Mouse (Mus musculus): Measurements from ENCODE around the gene BC017158. TPM values are rescaled to one million over a fixed set of nuclear protein-coding genes. Genes with fewer than 3 reads are reported as not detected.

BC017158 gene
- polyA plus RNA-seq, 1 experiment, result 32.6 TPM

DNA sequence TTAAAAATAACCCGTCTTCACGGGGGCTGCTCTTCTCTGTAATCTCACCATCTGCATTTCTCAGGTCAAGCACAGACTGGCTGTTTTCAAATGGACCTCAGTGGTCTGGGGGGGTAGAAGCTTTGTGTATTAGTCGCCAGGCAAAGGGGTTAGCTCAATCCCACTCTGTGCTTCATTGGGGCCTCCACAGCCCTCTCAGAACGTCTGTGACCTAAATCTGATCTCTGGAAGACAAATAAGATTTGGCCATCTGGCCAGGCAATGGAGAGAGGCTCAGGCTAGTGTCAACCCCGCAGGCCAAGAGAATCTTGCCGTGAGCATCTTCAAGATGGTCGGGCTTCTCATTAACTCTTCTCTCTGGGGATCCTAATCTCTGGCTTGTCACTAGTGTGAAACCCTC, 16.5 kb upstream of the BC017158 start:
- DNase-seq (ENCODE audit: low read depth in 1 of 2, low spot score in 2 of 2), result no peak
- WGBS, result 86% methylated on average over 7 of the region's 7 CpGs
- TF ChIP-seq POLR2A (IDR thresholded peaks at IDR 0.05; ENCODE audit: low read depth, low read length), result no peak
- TF ChIP-seq CTCF (IDR thresholded peaks at IDR 0.05; ENCODE audit: extremely low read depth, insufficient read depth, insufficient read length, insufficient replicate concordance), result no peak
- no peak overlapping the region for H3K27ac ChIP-seq (ENCODE audit: insufficient read depth, low read length)
- H3K4me1 ChIP-seq (ENCODE audit: control insufficient read depth, insufficient read depth, insufficient read length), result no peaks in the 10 kb centered on the region
- H3K36me3 ChIP-seq (ENCODE audit: control insufficient read depth, insufficient read depth, low read length), result no peaks in the 10 kb centered on the region
- no peak overlapping the region for H3K4me3 ChIP-seq (ENCODE audit: extremely low read depth, insufficient read depth, insufficient read length)
- no peaks in the 10 kb centered on the region for H3K27me3 ChIP-seq (ENCODE audit: control insufficient read depth, insufficient read depth, low read length)

- no peaks in the 10 kb centered on the region for H3K36me3 ChIP-seq (ENCODE audit: control insufficient read depth, insufficient read depth, low read length)
- no peak overlapping the region for H3K4me3 ChIP-seq (ENCODE audit: extremely low read depth, insufficient read depth, insufficient read length)
- H3K27me3 ChIP-seq (ENCODE audit: control insufficient read depth, insufficient read depth, low read length), result no peaks in the 10 kb centered on the region
- no peak for DNase-seq (ENCODE audit: low read depth in 1 of 2, low spot score in 2 of 2)
- H3K27ac ChIP-seq (ENCODE audit: insufficient read depth, low read length), result no peak overlapping the region
- TF ChIP-seq CTCF (IDR thresholded peaks at IDR 0.05; ENCODE audit: extremely low read depth, insufficient read depth, insufficient read length, insufficient replicate concordance) (no peak), POLR2A (IDR thresholded peaks at IDR 0.05; ENCODE audit: low read depth, low read length) (no peak)
- 81% methylated on average over 2 of the region's 2 CpGs for WGBS
- H3K4me1 ChIP-seq (ENCODE audit: control insufficient read depth, insufficient read depth, insufficient read length), result no peaks in the 10 kb centered on the region
These were observed 15.6 kb upstream of the BC017158 start for GRCm38 (mm10) chr7:128313601-128314000.

GRCm38 (mm10) chr7:128312375-128313059, 14.5 kb upstream of the BC017158 start:
- Histone ChIP-seq H3K4me3 (ENCODE audit: extremely low read depth, insufficient read depth, insufficient read length) (no peak overlapping the region), H3K27ac (ENCODE audit: insufficient read depth, low read length) (no peak overlapping the region), H3K27me3 (ENCODE audit: control insufficient read depth, insufficient read depth, low read length) (no peaks in the 10 kb centered on the region), H3K36me3 (ENCODE audit: control insufficient read depth, insufficient read depth, low read length) (no peaks in the 10 kb centered on the region), H3K4me1 (ENCODE audit: control insufficient read depth, insufficient read depth, insufficient read length) (no peaks in the 10 kb centered on the region)
- DNase-seq (ENCODE audit: low read depth in 1 of 2, low spot score in 2 of 2), result no peak
- 45% methylated on average over 13 of the region's 13 CpGs for WGBS
- TF ChIP-seq POLR2A (IDR thresholded peaks at IDR 0.05; ENCODE audit: low read depth, low read length) (no peak), CTCF (IDR thresholded peaks at IDR 0.05; ENCODE audit: extremely low read depth, insufficient read depth, insufficient read length, insufficient replicate concordance) (no peak)

DNA sequence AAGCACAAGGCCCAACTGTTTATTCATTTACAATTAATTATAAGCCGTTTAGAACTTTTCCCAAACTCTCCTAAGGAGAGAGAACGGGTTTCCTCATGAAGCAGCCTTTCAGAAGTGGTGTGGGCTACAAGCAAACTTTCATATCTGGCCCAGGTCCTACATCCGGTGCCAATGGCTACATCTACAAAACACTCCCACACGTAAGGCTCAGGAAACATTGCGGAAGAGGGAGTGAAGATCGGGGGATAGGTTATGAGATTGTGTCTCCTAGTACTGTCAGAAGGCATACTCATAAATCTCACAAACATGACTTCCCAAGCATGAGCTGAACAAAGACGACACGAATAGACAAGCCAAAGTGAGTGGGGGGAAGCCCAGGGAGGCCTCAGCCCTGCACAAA, 13.8 kb upstream of the BC017158 start:
- H3K4me3 ChIP-seq (ENCODE audit: extremely low read depth, insufficient read depth, insufficient read length), result no peak overlapping the region
- no peaks in the 10 kb centered on the region for H3K36me3 ChIP-seq (ENCODE audit: control insufficient read depth, insufficient read depth, low read length)
- no peak for DNase-seq (ENCODE audit: low read depth in 1 of 2, low spot score in 2 of 2)
- H3K27me3 ChIP-seq (ENCODE audit: control insufficient read depth, insufficient read depth, low read length), result no peaks in the 10 kb centered on the region
- H3K4me1 ChIP-seq (ENCODE audit: control insufficient read depth, insufficient read depth, insufficient read length), result no peaks in the 10 kb centered on the region
- 75% methylated on average over 8 of the region's 8 CpGs for WGBS
- H3K27ac ChIP-seq (ENCODE audit: insufficient read depth, low read length), result no peak overlapping the region
- TF ChIP-seq CTCF (IDR thresholded peaks at IDR 0.05; ENCODE audit: extremely low read depth, insufficient read depth, insufficient read length, insufficient replicate concordance) (no peak), POLR2A (IDR thresholded peaks at IDR 0.05; ENCODE audit: low read depth, low read length) (no peak)

DNA sequence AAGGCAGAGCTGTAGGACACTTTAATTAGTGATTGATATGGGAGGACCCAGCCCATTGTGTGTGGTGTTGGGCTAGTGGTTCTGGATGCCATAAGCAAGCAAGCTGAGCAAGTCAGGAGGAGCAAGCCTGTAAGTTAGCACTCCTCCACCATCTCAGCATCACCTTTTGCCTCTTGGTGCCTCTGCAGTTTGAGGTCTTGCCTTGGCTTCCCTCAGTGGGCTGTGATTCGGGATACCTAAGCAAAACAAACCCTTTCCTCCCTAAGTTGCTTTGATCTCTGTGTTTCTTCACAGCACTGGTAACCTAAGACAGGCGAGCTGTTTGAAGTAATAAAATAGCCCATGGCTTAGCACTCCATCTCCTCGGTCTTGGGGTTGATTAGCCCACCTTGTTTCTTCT, 13.3 kb upstream of the BC017158 start:
- 89% methylated on average over 3 of the region's 3 CpGs for WGBS
- TF ChIP-seq POLR2A (IDR thresholded peaks at IDR 0.05; ENCODE audit: low read depth, low read length) (no peak), CTCF (IDR thresholded peaks at IDR 0.05; ENCODE audit: extremely low read depth, insufficient read depth, insufficient read length, insufficient replicate concordance) (no peak)
- H3K4me3 ChIP-seq (ENCODE audit: extremely low read depth, insufficient read depth, insufficient read length), result no peak overlapping the region

GRCm38 (mm10) chr7:128310229-128310688, 12.3 kb upstream of the BC017158 start:
- H3K4me1 ChIP-seq (ENCODE audit: control insufficient read depth, insufficient read depth, insufficient read length), result no peaks in the 10 kb centered on the region
- TF ChIP-seq POLR2A (IDR thresholded peaks at IDR 0.05; ENCODE audit: low read depth, low read length) (no peak), CTCF (IDR thresholded peaks at IDR 0.05; ENCODE audit: extremely low read depth, insufficient read depth, insufficient read length, insufficient replicate concordance) (no peak)
- H3K4me3 ChIP-seq (ENCODE audit: extremely low read depth, insufficient read depth, insufficient read length), result no peak overlapping the region
- WGBS, result 78% methylated on average over 8 of the region's 8 CpGs
- H3K36me3 ChIP-seq (ENCODE audit: control insufficient read depth, insufficient read depth, low read length), result no peaks in the 10 kb centered on the region
- H3K27ac ChIP-seq (ENCODE audit: insufficient read depth, low read length), result no peak overlapping the region
- no peak for DNase-seq (ENCODE audit: low read depth in 1 of 2, low spot score in 2 of 2)
- H3K27me3 ChIP-seq (ENCODE audit: control insufficient read depth, insufficient read depth, low read length), result no peaks in the 10 kb centered on the region

More for the DNA sequence above, 13.3 kb upstream of the BC017158 start:
- no peaks in the 10 kb centered on the region for H3K27me3 ChIP-seq (ENCODE audit: control insufficient read depth, insufficient read depth, low read length)
- H3K36me3 ChIP-seq (ENCODE audit: control insufficient read depth, insufficient read depth, low read length), result no peaks in the 10 kb centered on the region
- H3K27ac ChIP-seq (ENCODE audit: insufficient read depth, low read length), result no peak overlapping the region
- DNase-seq (ENCODE audit: low read depth in 1 of 2, low spot score in 2 of 2), result no peak
- no peaks in the 10 kb centered on the region for H3K4me1 ChIP-seq (ENCODE audit: control insufficient read depth, insufficient read depth, insufficient read length)

DNA sequence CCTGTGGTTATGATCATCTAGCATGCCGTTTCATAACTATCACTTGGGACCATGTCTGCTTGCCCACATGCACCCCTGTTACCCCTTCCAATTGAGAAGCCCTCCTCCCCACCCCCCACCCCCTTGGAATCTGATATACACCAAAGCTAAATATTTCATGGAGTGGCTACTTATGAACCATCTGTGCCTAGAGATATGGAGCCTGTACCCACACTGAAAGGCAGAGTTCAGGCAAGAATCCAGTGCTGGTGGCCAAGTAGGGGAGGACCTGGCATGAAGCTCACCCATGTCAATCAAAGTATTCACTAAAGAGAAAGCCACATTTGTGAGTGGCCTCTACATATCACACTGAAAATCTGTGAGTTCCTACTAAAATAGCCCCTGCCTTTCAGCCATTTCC, 11.8 kb upstream of the BC017158 start:
- TF ChIP-seq CTCF (IDR thresholded peaks at IDR 0.05; ENCODE audit: extremely low read depth, insufficient read depth, insufficient read length, insufficient replicate concordance), result no peak
- no peak for TF ChIP-seq POLR2A (IDR thresholded peaks at IDR 0.05; ENCODE audit: low read depth, low read length)
- Histone ChIP-seq H3K4me3 (ENCODE audit: extremely low read depth, insufficient read depth, insufficient read length) (no peak overlapping the region), H3K4me1 (ENCODE audit: control insufficient read depth, insufficient read depth, insufficient read length) (no peaks in the 10 kb centered on the region), H3K27ac (ENCODE audit: insufficient read depth, low read length) (no peak overlapping the region), H3K27me3 (ENCODE audit: control insufficient read depth, insufficient read depth, low read length) (no peaks in the 10 kb centered on the region), H3K36me3 (ENCODE audit: control insufficient read depth, insufficient read depth, low read length) (no peaks in the 10 kb centered on the region)
- no peak for DNase-seq (ENCODE audit: low read depth in 1 of 2, low spot score in 2 of 2)
- 50% methylated on average over 1 of the region's 1 CpGs for WGBS
